Mouse (Mus musculus) embryo, embryonic 9.5 days (tissue): ENCODE measurements around the gene Tbck.

Experiments
- DNase-seq: peaks from one replicate; pipeline ENCODE4 v3.0.0-alpha.2; 2017; ENCODE audit errors: extremely low spot score

The Tbck gene

DNA sequence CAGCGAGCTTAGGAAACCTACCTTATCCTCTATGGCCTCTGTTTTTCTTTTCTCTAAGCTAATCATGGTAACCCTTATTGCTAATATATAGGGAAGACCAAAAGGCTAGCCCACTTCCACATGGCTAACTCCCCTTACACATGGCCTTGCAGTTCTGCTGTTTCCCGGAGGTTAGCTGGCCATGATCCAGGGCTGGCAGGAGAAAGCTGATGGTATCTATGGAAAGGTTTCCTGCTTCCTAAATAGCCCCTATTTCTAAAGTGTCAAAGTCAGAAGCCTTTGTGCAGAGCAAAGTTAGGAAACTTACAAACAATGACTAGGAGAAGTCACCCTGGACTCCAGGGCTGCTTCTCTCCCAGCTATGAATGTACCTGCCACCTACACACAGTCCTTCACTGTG is 184.9 kb downstream of the Tbck start:
- no peak for DNase-seq

DNA sequence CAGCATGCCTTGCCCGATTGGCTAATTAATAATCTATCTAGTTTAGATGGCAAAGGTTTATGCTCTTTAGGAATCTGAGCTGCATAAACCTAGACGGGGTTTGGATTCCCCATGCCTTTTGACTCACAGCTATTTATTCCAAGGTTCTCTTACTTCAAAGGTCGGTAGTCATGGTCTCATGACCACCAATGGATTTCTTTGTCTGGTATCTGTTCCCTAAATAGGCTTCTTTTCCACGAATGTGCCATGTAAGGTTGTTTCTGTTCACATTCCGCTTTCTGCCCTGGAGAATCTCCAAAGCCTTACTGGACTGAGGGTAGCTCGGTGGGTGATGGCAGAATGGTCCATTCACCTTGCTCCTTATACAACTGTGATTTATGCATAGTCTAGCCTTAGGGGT is 186.1 kb downstream of the Tbck start:
- no peak for DNase-seq

GRCm38 (mm10) chr3:132871318-132871904 is 187.5 kb downstream of the Tbck start:
- DNase-seq: no peak

DNA sequence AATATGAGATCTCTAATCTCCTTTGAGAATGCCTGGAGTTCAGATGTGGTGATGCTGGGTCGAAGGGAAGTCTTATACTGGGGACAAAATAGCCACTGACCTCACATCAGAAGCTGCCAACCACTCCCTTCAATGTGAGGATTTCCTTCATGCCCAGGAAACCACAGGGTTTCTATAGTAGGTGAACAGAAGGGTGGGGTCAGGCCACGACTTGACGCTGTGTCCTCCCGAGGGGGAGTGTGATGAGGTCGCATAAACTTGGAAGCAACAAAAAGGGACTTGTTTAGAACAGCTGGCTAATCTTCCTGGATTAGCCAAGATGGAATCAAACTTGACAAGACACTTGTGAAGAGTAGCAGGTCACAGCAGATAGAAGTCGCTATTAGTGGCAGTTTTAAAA is 189.3 kb downstream of the Tbck start:
- no peak for DNase-seq

DNA sequence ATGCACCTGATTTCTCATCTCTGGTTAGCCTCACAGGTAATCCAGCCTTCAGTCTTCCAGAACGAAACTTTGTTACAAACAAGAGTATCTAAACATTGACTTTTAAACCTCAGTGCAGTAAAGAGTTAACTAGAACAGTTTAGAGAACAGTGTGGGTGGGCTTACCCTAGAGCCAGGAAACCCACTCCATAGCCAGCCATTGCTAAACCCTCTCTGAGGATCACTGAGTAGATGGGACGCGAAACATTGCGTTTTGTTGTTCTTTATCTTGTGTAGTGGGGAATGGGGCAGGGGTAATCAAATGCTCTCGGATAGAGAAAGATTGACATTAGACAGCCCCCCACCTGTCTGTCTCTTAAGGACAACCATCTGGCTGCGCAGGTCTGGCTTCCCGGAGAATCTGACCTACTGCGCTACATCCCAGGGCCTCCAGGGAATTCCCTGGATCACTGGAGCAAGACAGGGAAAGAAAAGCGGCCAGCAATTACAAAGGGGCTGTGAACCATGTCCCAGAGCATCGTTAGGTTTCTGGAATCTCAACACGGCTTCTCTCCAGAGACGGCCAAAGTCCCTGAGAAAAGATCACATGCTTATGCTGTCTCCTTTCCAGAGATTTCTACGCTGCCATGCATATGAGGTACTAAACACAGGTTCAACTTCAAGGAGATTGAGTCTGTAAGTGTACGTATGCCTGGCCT is 192.2 kb downstream of the Tbck start:
- DNase-seq: peak; percentile 31

DNA sequence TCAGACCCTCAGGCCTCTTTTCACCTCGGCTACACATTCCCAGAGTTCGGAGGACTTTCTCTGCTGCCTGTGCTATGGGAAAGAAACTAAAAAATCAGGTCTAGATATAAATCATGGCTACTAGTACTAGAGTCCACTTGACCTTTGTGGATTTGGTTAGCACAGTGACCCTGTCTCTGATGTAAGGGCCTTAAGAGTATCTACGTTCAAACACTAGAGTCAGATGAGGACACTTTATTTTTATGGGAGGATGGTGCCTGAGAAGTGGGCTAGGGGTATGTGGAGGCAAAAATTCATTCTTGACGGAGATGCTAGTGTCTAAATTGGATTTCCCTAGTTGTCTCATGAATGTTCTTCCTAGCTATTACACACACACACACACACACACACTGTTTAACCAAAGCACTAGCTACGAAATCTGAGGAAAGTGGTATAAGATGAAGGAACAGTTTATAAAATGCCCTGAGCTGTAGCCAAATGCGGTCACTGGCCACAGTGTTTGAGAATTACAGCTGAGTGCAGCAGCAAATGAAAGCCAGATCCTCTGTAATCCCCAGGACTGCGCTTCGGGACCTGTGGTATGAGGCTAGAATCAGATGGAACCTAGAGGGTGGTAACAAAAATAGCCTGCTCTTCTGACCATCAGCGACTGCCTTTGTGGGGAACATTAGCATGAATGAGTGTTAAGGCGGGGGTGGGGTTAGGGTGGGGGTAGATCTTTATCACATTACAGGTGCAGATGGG is 193.2 kb downstream of the Tbck start:
- no peak for DNase-seq

DNA sequence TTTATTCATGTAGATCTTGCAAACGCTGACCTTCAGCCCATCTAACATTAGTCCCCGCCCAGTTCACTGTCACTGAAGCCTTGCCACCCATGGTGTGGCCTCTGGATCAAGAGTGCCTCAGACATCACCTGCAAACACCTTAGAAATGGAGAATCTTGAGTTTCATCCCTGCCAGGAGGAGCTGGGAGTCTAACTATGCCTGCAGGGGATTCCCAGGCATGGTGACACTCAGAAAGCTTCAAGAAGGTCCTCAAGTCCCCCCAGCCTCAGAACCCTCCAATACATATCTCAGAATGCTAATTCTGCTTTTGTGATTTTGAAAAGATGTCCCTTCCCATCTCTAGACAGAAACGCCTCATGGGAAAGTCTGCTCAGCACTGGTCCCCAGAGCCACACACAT is 196.4 kb downstream of the Tbck start:
- no peak for DNase-seq

GRCm38 (mm10) chr3:132880826-132881225 is 196.9 kb downstream of the Tbck start:
- DNase-seq: no peak

DNA sequence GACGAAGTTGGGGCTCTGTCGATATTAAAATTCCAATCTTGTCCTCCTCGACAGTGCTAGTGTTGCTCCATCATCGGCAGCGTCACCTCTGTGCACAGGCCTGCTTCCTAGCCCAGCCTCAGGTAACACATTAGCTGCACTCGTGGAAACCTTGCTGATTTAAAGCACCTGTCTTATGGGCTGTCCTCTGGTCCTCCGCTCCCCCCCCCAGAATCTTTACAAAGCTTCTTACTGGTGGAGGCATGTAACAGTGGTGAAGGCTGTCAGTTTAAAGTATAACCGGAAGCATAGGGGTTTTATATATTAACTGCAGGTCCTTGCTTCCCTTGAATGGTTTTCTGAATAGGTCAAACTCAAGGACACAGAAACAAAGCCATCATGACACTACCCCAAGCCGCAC is 199.3 kb downstream of the Tbck start:
- DNase-seq: no peak

- no peak for DNase-seq
Observed at GRCm38 (mm10) chr3:132884459-132884858, 200.5 kb downstream of the Tbck start.

GRCm38 (mm10) chr3:132886419-132887050 is 202.6 kb downstream of the Tbck start:
- DNase-seq: no peak

DNA sequence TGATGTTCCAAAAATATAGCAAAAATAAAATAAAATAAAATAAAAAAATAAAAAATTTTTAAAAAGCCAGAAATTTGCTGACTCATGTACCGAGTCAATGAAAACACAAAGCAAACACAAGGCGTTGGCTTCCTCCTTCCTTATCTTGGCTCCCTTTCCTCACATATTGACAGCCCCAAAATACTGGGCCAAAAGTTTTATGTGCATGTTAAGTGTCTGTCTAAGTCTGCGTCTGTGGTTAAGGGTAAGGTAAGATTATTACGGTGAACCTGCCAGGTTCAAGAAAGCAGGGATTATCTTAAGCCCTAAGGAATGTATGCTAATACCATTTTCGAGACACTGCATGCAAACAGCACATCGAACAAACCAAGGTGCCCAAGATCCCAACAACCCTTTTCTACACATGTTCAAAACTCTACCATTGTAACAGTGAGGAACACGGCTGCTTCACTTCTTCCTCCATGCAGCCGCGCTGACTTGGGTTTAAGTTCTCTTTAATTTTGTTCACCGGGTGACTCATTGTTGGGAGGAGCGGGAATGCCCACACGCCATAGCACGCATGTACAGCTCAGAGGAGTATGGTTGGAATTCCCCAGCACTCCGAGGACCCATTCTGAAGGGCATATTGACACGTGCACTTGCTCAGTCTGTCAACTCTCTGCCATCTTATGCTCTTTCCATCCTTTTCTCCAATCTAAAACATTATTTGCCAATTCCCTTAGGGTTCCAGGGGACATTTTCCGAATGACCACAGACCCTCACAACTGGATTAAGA is 203.3 kb downstream of the Tbck start:
- no peak for DNase-seq
